Mouse (Mus musculus): ENCODE results near the gene Col19a1.
A peak's percentile ranks its signal among the peaks of the same experiment; 100 is the strongest.

The Col19a1 gene

GRCm38 (mm10) chr1:24302674-24303073 is 284.6 kb downstream of the Col19a1 start:
- peak; percentile 50 for DNase-seq

- DNase-seq = no peak
Observed at GRCm38 (mm10) chr1:24300700-24301099, 286.6 kb downstream of the Col19a1 start.

- no peak for DNase-seq
Observed at GRCm38 (mm10) chr1:24294979-24295942, 292.0 kb downstream of the Col19a1 start.

- no peak for DNase-seq
Observed at GRCm38 (mm10) chr1:24292515-24292914, 294.8 kb downstream of the Col19a1 start.

- DNase-seq = no peak
Observed at GRCm38 (mm10) chr1:24286360-24286759, 300.9 kb downstream of the Col19a1 start.

GRCm38 (mm10) chr1:24267022-24267421 is 320.2 kb downstream of the Col19a1 start:
- DNase-seq = no peak

- DNase-seq = no peak
Observed at GRCm38 (mm10) chr1:24261181-24261580, 326.1 kb downstream of the Col19a1 start.

- DNase-seq = no peak
Observed at GRCm38 (mm10) chr1:24259419-24259818, 327.9 kb downstream of the Col19a1 start.

GRCm38 (mm10) chr1:24257961-24258360 is 329.3 kb downstream of the Col19a1 start:
- DNase-seq = no peak

- DNase-seq = peak; percentile 41
Observed at GRCm38 (mm10) chr1:24249105-24249664, 338.1 kb downstream of the Col19a1 start.

- DNase-seq = no peak
Observed at GRCm38 (mm10) chr1:24248294-24249104, 338.8 kb downstream of the Col19a1 start.

- no peak for DNase-seq
Observed at GRCm38 (mm10) chr1:24245700-24246375, 341.4 kb downstream of the Col19a1 start.

GRCm38 (mm10) chr1:24244931-24245330 is 342.3 kb downstream of the Col19a1 start:
- no peak for DNase-seq

- DNase-seq = no peak
Observed at GRCm38 (mm10) chr1:24240039-24240691, 347.1 kb downstream of the Col19a1 start.

- DNase-seq = no peak
Observed at GRCm38 (mm10) chr1:24236330-24236729, 350.9 kb downstream of the Col19a1 start.

GRCm38 (mm10) chr1:24231504-24232270 is 355.6 kb downstream of the Col19a1 start:
- DNase-seq = no peak

GRCm38 (mm10) chr1:24230428-24230827 is 356.8 kb downstream of the Col19a1 start:
- no peak for DNase-seq

- DNase-seq = no peak
Observed at GRCm38 (mm10) chr1:24229552-24229951, 357.7 kb downstream of the Col19a1 start.

GRCm38 (mm10) chr1:24226941-24227711 is 360.1 kb downstream of the Col19a1 start:
- no peak for DNase-seq

GRCm38 (mm10) chr1:24225825-24226526 is 361.3 kb downstream of the Col19a1 start:
- DNase-seq = no peak

All from lung, postnatal 10 days (tissue).